Mouse (Mus musculus) ES-Bruce4 (cell line): ENCODE data around the gene Ptpn13. TPM values are rescaled to one million over a fixed set of nuclear protein-coding genes. Genes with fewer than 3 reads are reported as not detected.

ENCODE experiments used
- H3K27ac ChIP-seq: 2 replicates; pipeline ENCODE4 v1.5.1; 2012; ENCODE audit warnings: low read length, inconsistent platforms; ENCODE audit not compliant: insufficient read depth
- H3K27me3 ChIP-seq: 2 replicates; pipeline ENCODE4 v1.6.1; 2012; ENCODE audit warnings: mild to moderate bottlenecking, low read length, inconsistent platforms; ENCODE audit not compliant: control insufficient read depth, poor library complexity, insufficient read depth, severe bottlenecking
- H3K36me3 ChIP-seq: 2 replicates; pipeline ENCODE4 v1.6.1; 2012; ENCODE audit warnings: inconsistent platforms, mild to moderate bottlenecking, low read length, moderate library complexity; ENCODE audit not compliant: control insufficient read depth, poor library complexity, insufficient read depth, severe bottlenecking
- H3K4me1 ChIP-seq: one replicate; pipeline ENCODE4 v1.8.1; 2011; ENCODE audit warnings: low read length; ENCODE audit not compliant: control insufficient read depth, insufficient read depth
- H3K4me3 ChIP-seq: 2 replicates; pipeline ENCODE4 v1.5.1; 2011; ENCODE audit warnings: low read depth, mild to moderate bottlenecking, low read length
- H3K9ac ChIP-seq: 2 replicates; pipeline ENCODE4 v1.6.1; 2012; ENCODE audit warnings: low read depth, mild to moderate bottlenecking, inconsistent platforms; ENCODE audit not compliant: poor library complexity, severe bottlenecking
- H3K9me3 ChIP-seq: replicated peaks from 2 replicates; pipeline ENCODE4 v1.6.1; 2012; ENCODE audit warnings: mild to moderate bottlenecking, low read length, inconsistent platforms; ENCODE audit not compliant: control insufficient read depth, poor library complexity, insufficient read depth, severe bottlenecking
- CTCF ChIP-seq: IDR thresholded peaks from one replicate; pipeline ENCODE4 v1.8.1; 2011; ENCODE audit warnings: low read depth, low read length
- EP300 ChIP-seq: IDR thresholded peaks from 2 replicates; pipeline ENCODE4 v1.6.1; 2011; ENCODE audit warnings: low read depth, low read length; ENCODE audit not compliant: insufficient read depth
- POLR2A ChIP-seq: IDR thresholded peaks from one replicate; pipeline ENCODE4 v1.8.1; 2011; ENCODE audit warnings: low read length; ENCODE audit not compliant: insufficient read depth
- polyA plus RNA-seq: library from polyadenylated mRNA; stranded (reverse); fragments of >200 nt; gene quantifications from 2 replicates; pipeline ENCODE4 v1.2.4, GENCODE M21; 2011; ENCODE audit warnings: low read depth; ENCODE audit not compliant: missing spikeins, insufficient read depth, insufficient read length

The Ptpn13 gene
- polyA plus RNA-seq, 1 experiment, result 26.5 TPM

GRCm38 (mm10) chr5:103598881-103599280 lies 173.9 kb downstream of the Ptpn13 start:
- Histone ChIP-seq H3K4me1 (no peaks in the 10 kb centered on the region), H3K4me3 (no peak overlapping the region), H3K9ac (no peak overlapping the region), H3K36me3 (no peaks in the 10 kb centered on the region), H3K27me3 (no peaks in the 10 kb centered on the region), H3K27ac (no peak overlapping the region), H3K9me3 (no peaks in the 10 kb centered on the region)
- no peak for TF ChIP-seq POLR2A
- TF ChIP-seq CTCF, result no peak
- TF ChIP-seq EP300, result no peak

- Histone ChIP-seq H3K27ac (no peak overlapping the region), H3K4me3 (no peak overlapping the region), H3K9me3 (no peaks in the 10 kb centered on the region), H3K9ac (no peak overlapping the region), H3K36me3 (no peaks in the 10 kb centered on the region), H3K27me3 (no peaks in the 10 kb centered on the region), H3K4me1 (no peaks in the 10 kb centered on the region)
- no peak for TF ChIP-seq POLR2A
- TF ChIP-seq CTCF, result no peak
These were observed 178.3 kb downstream of the Ptpn13 start for GRCm38 (mm10) chr5:103603115-103603893.

GRCm38 (mm10) chr5:103605707-103606106 lies 180.7 kb downstream of the Ptpn13 start:
- TF ChIP-seq POLR2A (no peak), EP300 (no peak), CTCF (no peak)
- Histone ChIP-seq H3K4me3 (no peak overlapping the region), H3K4me1 (no peaks in the 10 kb centered on the region), H3K27me3 (no peaks in the 10 kb centered on the region), H3K36me3 (no peaks in the 10 kb centered on the region), H3K9ac (no peak overlapping the region), H3K27ac (no peak overlapping the region), H3K9me3 (no peaks in the 10 kb centered on the region)

GRCm38 (mm10) chr5:103610148-103610547 lies 185.2 kb downstream of the Ptpn13 start:
- H3K4me1 ChIP-seq, result no peaks in the 10 kb centered on the region

GRCm38 (mm10) chr5:103610856-103611472 lies 186.0 kb downstream of the Ptpn13 start:
- no peaks in the 10 kb centered on the region for H3K27me3 ChIP-seq
- H3K36me3 ChIP-seq, result no peaks in the 10 kb centered on the region
- no peak overlapping the region for H3K9ac ChIP-seq
- no peaks in the 10 kb centered on the region for H3K4me1 ChIP-seq
- H3K9me3 ChIP-seq, result no peaks in the 10 kb centered on the region
- H3K4me3 ChIP-seq, result no peak overlapping the region
- no peak overlapping the region for H3K27ac ChIP-seq
- TF ChIP-seq EP300 (no peak), POLR2A (no peak)

More at GRCm38 (mm10) chr5:103610148-103610547, 185.2 kb downstream of the Ptpn13 start:
- H3K9ac ChIP-seq, result no peak overlapping the region
- H3K36me3 ChIP-seq, result no peaks in the 10 kb centered on the region
- no peaks in the 10 kb centered on the region for H3K27me3 ChIP-seq
- H3K27ac ChIP-seq, result no peak overlapping the region
- no peak for TF ChIP-seq EP300
- TF ChIP-seq POLR2A, result no peak
- no peak for TF ChIP-seq CTCF
- no peak overlapping the region for H3K4me3 ChIP-seq
- H3K9me3 ChIP-seq, result no peaks in the 10 kb centered on the region

GRCm38 (mm10) chr5:103612316-103612715 lies 187.3 kb downstream of the Ptpn13 start:
- Histone ChIP-seq H3K9me3 (no peaks in the 10 kb centered on the region), H3K27ac (no peak overlapping the region), H3K36me3 (no peaks in the 10 kb centered on the region), H3K9ac (no peak overlapping the region), H3K4me1 (peaks cover 4% of the 10 kb centered on the region), H3K4me3 (no peak overlapping the region), H3K27me3 (no peaks in the 10 kb centered on the region)
- TF ChIP-seq CTCF (no peak), POLR2A (no peak), EP300 (no peak)
